Mouse (Mus musculus) CH12.LX (cell line): ENCODE results near the gene Olfr1314. TPM values are rescaled to one million over a fixed set of nuclear protein-coding genes. Genes with fewer than 3 reads are reported as not detected.

Experiments
- DNase-seq: peaks from one replicate; pipeline ENCODE4 v3.0.0-alpha.2; 2013; ENCODE audit errors: extremely low read depth
- H3K27ac ChIP-seq: 2 replicates; pipeline ENCODE4 v1.5.1; 2012; ENCODE audit warnings: low read depth, mild to moderate bottlenecking, control low read depth, moderate library complexity; ENCODE audit not compliant: insufficient read depth
- H3K27me3 ChIP-seq: replicated peaks from 2 replicates; pipeline ENCODE3; 2012; ENCODE audit warnings: inconsistent platforms
- H3K36me3 ChIP-seq, 2 experiments: replicated peaks in 1 of 2; 2 replicates each; pipeline versions ENCODE3 to v1.6.1; 2012; ENCODE audit warnings: inconsistent platforms in 1 of 2, low read length in 1 of 2, mild to moderate bottlenecking in 1 of 2, mixed read lengths in 1 of 2, moderate library complexity in 1 of 2; ENCODE audit not compliant: control insufficient read depth in 1 of 2, insufficient read depth in 1 of 2
- H3K4me1 ChIP-seq, 2 experiments: 2 replicates each; pipeline ENCODE4 v1.6.1; 2012; ENCODE audit warnings: inconsistent platforms in 1 of 2, moderate library complexity in 1 of 2; ENCODE audit not compliant: insufficient read depth in 2 of 2, control insufficient read depth in 1 of 2
- H3K4me2 ChIP-seq: 2 replicates; pipeline ENCODE4 v1.6.1; 2012; ENCODE audit warnings: low read depth, mild to moderate bottlenecking, control low read depth; ENCODE audit not compliant: poor library complexity, insufficient read depth, severe bottlenecking
- H3K4me3 ChIP-seq, 3 experiments: fragments of 150-350 bp in 1 of 3; sonication (generic) in 1 of 3; replicated peaks in 1 of 3; 2 replicates each; pipeline versions ENCODE3 to v1.5.1; 2011 to 2012; ENCODE audit warnings: low read depth in 2 of 3, low read length in 2 of 3, mild to moderate bottlenecking in 2 of 3, moderate library complexity in 2 of 3, control low read depth in 1 of 3, improper control_type of control experiment in 1 of 3, inconsistent platforms in 1 of 3, mixed read lengths in 1 of 3; ENCODE audit not compliant: poor library complexity in 1 of 3
- H3K79me2 ChIP-seq: replicated peaks from 2 replicates; pipeline ENCODE4 v1.6.1; 2012; ENCODE audit warnings: mild to moderate bottlenecking, moderate library complexity; ENCODE audit not compliant: control insufficient read depth, poor library complexity, insufficient read depth, severe bottlenecking; ENCODE audit errors: extremely low read depth
- H3K9ac ChIP-seq: 2 replicates; pipeline ENCODE4 v1.6.1; 2012; ENCODE audit warnings: low read depth, mild to moderate bottlenecking, control low read depth, moderate library complexity; ENCODE audit not compliant: insufficient read depth
- H3K9me3 ChIP-seq: replicated peaks from 2 replicates; pipeline ENCODE3; 2012; ENCODE audit warnings: low read length, inconsistent platforms, mixed read lengths
- BHLHE40 ChIP-seq: IDR thresholded peaks from 2 replicates; pipeline ENCODE4 v1.6.1; 2011; ENCODE audit warnings: mild to moderate bottlenecking, low read depth, low read length, improper control_type of control experiment
- CHD1 ChIP-seq: IDR thresholded peaks from 2 replicates; pipeline ENCODE4 v1.6.1; 2012; ENCODE audit warnings: low read depth, low read length, improper control_type of control experiment, inconsistent platforms
- ELF1 ChIP-seq: IDR thresholded peaks from 2 replicates; pipeline ENCODE4 v1.6.1; 2014; ENCODE audit warnings: low read depth, mild to moderate bottlenecking, inconsistent platforms, low read length, improper control_type of control experiment
- EP300 ChIP-seq: IDR thresholded peaks from 2 replicates; pipeline ENCODE4 v1.6.1; 2011; ENCODE audit warnings: low read length, improper control_type of control experiment
- ETS1 ChIP-seq: conservative IDR thresholded peaks from 2 replicates; pipeline ENCODE4 v1.6.1; 2012; ENCODE audit warnings: low read depth, mild to moderate bottlenecking, inconsistent platforms, low read length, improper control_type of control experiment, moderate library complexity
- IRF4 ChIP-seq: IDR thresholded peaks from 2 replicates; pipeline ENCODE4 v1.6.1; 2014; ENCODE audit warnings: low read depth, mild to moderate bottlenecking, inconsistent platforms, low read length, improper control_type of control experiment
- KAT2A ChIP-seq: IDR thresholded peaks from 2 replicates; pipeline ENCODE4 v1.6.1; 2012; ENCODE audit warnings: low read length, improper control_type of control experiment, inconsistent platforms; ENCODE audit not compliant: insufficient replicate concordance
- MEF2A ChIP-seq: IDR thresholded peaks from 2 replicates; pipeline ENCODE4 v1.6.1; 2014; ENCODE audit warnings: low read depth, mild to moderate bottlenecking, inconsistent platforms, low read length, improper control_type of control experiment, borderline replicate concordance
- MXI1 ChIP-seq: IDR thresholded peaks from 2 replicates; pipeline ENCODE4 v1.6.1; 2011; ENCODE audit warnings: mild to moderate bottlenecking, low read depth, low read length, improper control_type of control experiment
- POLR2A ChIP-seq: IDR thresholded peaks from 2 replicates; pipeline ENCODE4 v1.6.1; 2011; ENCODE audit warnings: low read depth, mild to moderate bottlenecking, improper control_type of control experiment, low read length
- RAD21 ChIP-seq: IDR thresholded peaks from 2 replicates; pipeline ENCODE4 v1.6.1; 2011; ENCODE audit warnings: low read depth, mild to moderate bottlenecking, low read length, improper control_type of control experiment, moderate library complexity
- RCOR1 ChIP-seq: conservative IDR thresholded peaks from 2 replicates; pipeline ENCODE4 v1.6.1; 2012; ENCODE audit warnings: low read depth, mild to moderate bottlenecking, inconsistent platforms, low read length, improper control_type of control experiment
- TBP ChIP-seq: conservative IDR thresholded peaks from 2 replicates; pipeline ENCODE4 v1.6.1; 2011; ENCODE audit warnings: low read depth, low read length, improper control_type of control experiment
- TCF12 ChIP-seq: IDR thresholded peaks from 2 replicates; pipeline ENCODE4 v1.6.1; 2014; ENCODE audit warnings: low read depth, mild to moderate bottlenecking, inconsistent platforms, low read length, improper control_type of control experiment
- UBTF ChIP-seq: IDR thresholded peaks from 2 replicates; pipeline ENCODE4 v1.6.1; 2012; ENCODE audit warnings: low read depth, mild to moderate bottlenecking, inconsistent platforms, low read length, improper control_type of control experiment, moderate library complexity
- ZC3H11A ChIP-seq: IDR thresholded peaks from 2 replicates; pipeline ENCODE4 v1.6.1; 2012; ENCODE audit warnings: low read depth, mild to moderate bottlenecking, inconsistent platforms, low read length, improper control_type of control experiment
- ZKSCAN1 ChIP-seq: IDR thresholded peaks from 2 replicates; pipeline ENCODE4 v1.6.1; 2012; ENCODE audit warnings: low read depth, inconsistent platforms, low read length, improper control_type of control experiment, borderline replicate concordance
- ZNF384 ChIP-seq: IDR thresholded peaks from 2 replicates; pipeline ENCODE4 v1.6.1; 2012; ENCODE audit warnings: low read depth, low read length, improper control_type of control experiment, inconsistent platforms
- dilution Hi-C: fragments of 300-500 bp; cut with MboI; formaldehyde crosslinking; loops from 2 replicates; pipeline ENCODE4 v1.14.3; 2020; ENCODE audit warnings: low sequenced_read_pairs; ENCODE audit not compliant: extremely low pct_unique_long_range_greater_than_20kb, extremely low pct_ligation_motif_present
- in situ Hi-C: fragments of 300-500 bp; cut with MboI; formaldehyde crosslinking; loops from 3 replicates; pipeline ENCODE4 v1.14.3; 2019; ENCODE audit warnings: low sequenced_read_pairs, low pct_ligation_motif_present, low pct_unique_long_range_greater_than_20kb, mixed read lengths
- polyA plus RNA-seq: library from polyadenylated mRNA; unstranded; fragments of >175 nt; gene quantifications from 2 replicates; pipeline ENCODE4 v1.2.1, GENCODE M21; 2012; ENCODE audit warnings: low read depth; ENCODE audit not compliant: insufficient read length
- total RNA-seq, 2 experiments: library from RNA; depleted of rRNA; stranded (reverse); fragments of 300-350 nt in 1 of 2; fragments of >200 nt in 1 of 2; gene quantifications; 2 replicates each; pipeline ENCODE4 v1.2.3; 2012 to 2014

Gene Olfr1314
- total and polyA plus RNA-seq, 3 experiments: not detected

GRCm38 (mm10) chr2:112050138-112050537 lies 46.4 kb downstream of the Olfr1314 start, which contains the start of gene Olfr1312:
TSS of gene Olfr1312 (minus strand) at chr2:112050238.
- Histone ChIP-seq H3K27ac (no peak within 1 kb of the TSS), H3K4me1 (no peaks in the 10 kb centered on the region), H3K4me2 (no peak within 1 kb of the TSS), H3K79me2 (no peaks in the 10 kb centered on the region), H3K36me3 (no peaks in the 10 kb centered on the region), H3K9me3 (no peaks in the 10 kb centered on the region), H3K4me3 (no peak within 1 kb of the TSS), H3K9ac (no peak within 1 kb of the TSS), H3K27me3 (peaks cover 20% of the 10 kb centered on the region)
- dilution Hi-C loops (no loop called here), in situ Hi-C loops (no loop called here)
- no peak for DNase-seq
- no peak for TF ChIP-seq KAT2A
- no peak for TF ChIP-seq BHLHE40
- no peak for TF ChIP-seq ZKSCAN1
- TF ChIP-seq ZNF384: no peak
- TF ChIP-seq EP300: no peak
- no peak for TF ChIP-seq RAD21
- no peak for TF ChIP-seq CHD1
- no peak for TF ChIP-seq TCF12
- no peak for TF ChIP-seq MEF2A
- no peak for TF ChIP-seq ELF1
- no peak for TF ChIP-seq ZC3H11A
- TF ChIP-seq UBTF: no peak
- no peak for TF ChIP-seq POLR2A
- no peak for TF ChIP-seq IRF4
- no peak for TF ChIP-seq TBP
- no peak for TF ChIP-seq RCOR1
- TF ChIP-seq ETS1: no peak
- no peak for TF ChIP-seq MXI1

Other genes starting within 250 kb of the Olfr1314 start
- not detected in 2 replicates for gene Olfr1305, start 219.6 kb downstream of the Olfr1314 start, total RNA-seq (2012; rRNA removed)
- not detected in 2 replicates for gene Olfr1305, start 219.6 kb downstream of the Olfr1314 start, total RNA-seq (2014; rRNA removed)
- not detected in 2 replicates for gene Olfr1305, start 219.6 kb downstream of the Olfr1314 start, polyA plus RNA-seq
- gene Olfr1306, start 180.5 kb downstream of the Olfr1314 start, total RNA-seq (2012; rRNA removed): not detected in 2 replicates
- gene Olfr1306, start 180.5 kb downstream of the Olfr1314 start, total RNA-seq (2014; rRNA removed): not detected in 2 replicates
- gene Olfr1306, start 180.5 kb downstream of the Olfr1314 start, polyA plus RNA-seq: not detected in 2 replicates
- not detected in 2 replicates for gene Olfr1307, start 147.3 kb downstream of the Olfr1314 start, total RNA-seq (2012; rRNA removed)
- not detected in 2 replicates for gene Olfr1307, start 147.3 kb downstream of the Olfr1314 start, total RNA-seq (2014; rRNA removed)
- not detected in 2 replicates for gene Olfr1307, start 147.3 kb downstream of the Olfr1314 start, polyA plus RNA-seq
- gene Olfr1308, start 131.8 kb downstream of the Olfr1314 start, total RNA-seq (2012; rRNA removed): not detected in 2 replicates
- not detected in 2 replicates for gene Olfr1308, start 131.8 kb downstream of the Olfr1314 start, total RNA-seq (2014; rRNA removed)
- gene Olfr1308, start 131.8 kb downstream of the Olfr1314 start, polyA plus RNA-seq: not detected in 2 replicates
- not detected in 2 replicates for gene Olfr1309, start 106.5 kb downstream of the Olfr1314 start, total RNA-seq (2012; rRNA removed)
- not detected in 2 replicates for gene Olfr1309, start 106.5 kb downstream of the Olfr1314 start, total RNA-seq (2014; rRNA removed)
- gene Olfr1309, start 106.5 kb downstream of the Olfr1314 start, polyA plus RNA-seq: not detected in 2 replicates
- not detected in 2 replicates for gene Olfr1310, start 84.1 kb downstream of the Olfr1314 start, total RNA-seq (2012; rRNA removed)
- not detected in 2 replicates for gene Olfr1310, start 84.1 kb downstream of the Olfr1314 start, total RNA-seq (2014; rRNA removed)
- not detected in 2 replicates for gene Olfr1310, start 84.1 kb downstream of the Olfr1314 start, polyA plus RNA-seq
- not detected in 2 replicates for gene Olfr1311, start 72.4 kb downstream of the Olfr1314 start, total RNA-seq (2012; rRNA removed)
- not detected in 2 replicates for gene Olfr1311, start 72.4 kb downstream of the Olfr1314 start, total RNA-seq (2014; rRNA removed)
- not detected in 2 replicates for gene Olfr1311, start 72.4 kb downstream of the Olfr1314 start, polyA plus RNA-seq
- gene Olfr1312, start 46.5 kb downstream of the Olfr1314 start, total RNA-seq (2012; rRNA removed): not detected in 2 replicates
- not detected in 2 replicates for gene Olfr1312, start 46.5 kb downstream of the Olfr1314 start, total RNA-seq (2014; rRNA removed)
- not detected in 2 replicates for gene Olfr1312, start 46.5 kb downstream of the Olfr1314 start, polyA plus RNA-seq
- not detected in 2 replicates for gene Olfr1313, start 18.9 kb downstream of the Olfr1314 start, total RNA-seq (2012; rRNA removed)
- not detected in 2 replicates for gene Olfr1313, start 18.9 kb downstream of the Olfr1314 start, total RNA-seq (2014; rRNA removed)
- gene Olfr1313, start 18.9 kb downstream of the Olfr1314 start, polyA plus RNA-seq: not detected in 2 replicates
- gene Olfr1315-ps1, start 18.7 kb upstream of the Olfr1314 start, total RNA-seq (2012; rRNA removed): not detected in 2 replicates
- not detected in 2 replicates for gene Olfr1315-ps1, start 18.7 kb upstream of the Olfr1314 start, total RNA-seq (2014; rRNA removed)
- gene Olfr1315-ps1, start 18.7 kb upstream of the Olfr1314 start, polyA plus RNA-seq: not detected in 2 replicates
- gene Olfr1316, start 38.2 kb upstream of the Olfr1314 start, total RNA-seq (2012; rRNA removed): not detected in 2 replicates
- not detected in 2 replicates for gene Olfr1316, start 38.2 kb upstream of the Olfr1314 start, total RNA-seq (2014; rRNA removed)
- not detected in 2 replicates for gene Olfr1316, start 38.2 kb upstream of the Olfr1314 start, polyA plus RNA-seq
- gene Olfr1317, start 43.5 kb upstream of the Olfr1314 start, total RNA-seq (2012; rRNA removed): not detected in 2 replicates
- gene Olfr1317, start 43.5 kb upstream of the Olfr1314 start, total RNA-seq (2014; rRNA removed): not detected in 2 replicates
- not detected in 2 replicates for gene Olfr1317, start 43.5 kb upstream of the Olfr1314 start, polyA plus RNA-seq
- not detected in 2 replicates for gene Olfr1318, start 57.4 kb upstream of the Olfr1314 start, total RNA-seq (2012; rRNA removed)
- not detected in 2 replicates for gene Olfr1318, start 57.4 kb upstream of the Olfr1314 start, total RNA-seq (2014; rRNA removed)
- gene Olfr1318, start 57.4 kb upstream of the Olfr1314 start, polyA plus RNA-seq: not detected in 2 replicates
- gene Lpcat4, start 142.7 kb upstream of the Olfr1314 start, total RNA-seq (2012; rRNA removed): 17.2 and 19.9 TPM in 2 replicates
- gene Lpcat4, start 142.7 kb upstream of the Olfr1314 start, total RNA-seq (2014; rRNA removed): 10.7 and 12.3 TPM in 2 replicates
- gene Lpcat4, start 142.7 kb upstream of the Olfr1314 start, polyA plus RNA-seq: 66.8 and 75.2 TPM in 2 replicates
- gene Nutm1, start 162.5 kb upstream of the Olfr1314 start, total RNA-seq (2012; rRNA removed): 0.04 TPM in 1 of 2 replicates, not detected in the other
- gene Nutm1, start 162.5 kb upstream of the Olfr1314 start, total RNA-seq (2014; rRNA removed): not detected in 2 replicates
- gene Nutm1, start 162.5 kb upstream of the Olfr1314 start, polyA plus RNA-seq: 0.08 TPM in 1 of 2 replicates, not detected in the other
- gene Nop10, start 165.1 kb upstream of the Olfr1314 start, total RNA-seq (2012; rRNA removed): 239 and 308 TPM in 2 replicates
- gene Nop10, start 165.1 kb upstream of the Olfr1314 start, total RNA-seq (2014; rRNA removed): 448 and 507 TPM in 2 replicates
- 226 and 251 TPM in 2 replicates for gene Nop10, start 165.1 kb upstream of the Olfr1314 start, polyA plus RNA-seq
- 10.5 and 14.8 TPM in 2 replicates for gene Slc12a6, start 169.0 kb upstream of the Olfr1314 start, total RNA-seq (2012; rRNA removed)
- gene Slc12a6, start 169.0 kb upstream of the Olfr1314 start, total RNA-seq (2014; rRNA removed): 7.8 and 8.2 TPM in 2 replicates
- gene Slc12a6, start 169.0 kb upstream of the Olfr1314 start, polyA plus RNA-seq: 9.1 and 10.5 TPM in 2 replicates
- gene Gm21985, start 169.5 kb upstream of the Olfr1314 start, total RNA-seq (2012; rRNA removed): not detected in 2 replicates
- gene Gm21985, start 169.5 kb upstream of the Olfr1314 start, total RNA-seq (2014; rRNA removed): 0.51 TPM in 1 of 2 replicates, not detected in the other
- gene Gm21985, start 169.5 kb upstream of the Olfr1314 start, polyA plus RNA-seq: not detected in 2 replicates